Mouse (Mus musculus): ENCODE results near the gene Gm17359. TPM values are rescaled to one million over a fixed set of nuclear protein-coding genes. Genes with fewer than 3 reads are reported as not detected.

The Gm17359 gene
- total RNA-seq, 1 experiment, result not detected

DNA sequence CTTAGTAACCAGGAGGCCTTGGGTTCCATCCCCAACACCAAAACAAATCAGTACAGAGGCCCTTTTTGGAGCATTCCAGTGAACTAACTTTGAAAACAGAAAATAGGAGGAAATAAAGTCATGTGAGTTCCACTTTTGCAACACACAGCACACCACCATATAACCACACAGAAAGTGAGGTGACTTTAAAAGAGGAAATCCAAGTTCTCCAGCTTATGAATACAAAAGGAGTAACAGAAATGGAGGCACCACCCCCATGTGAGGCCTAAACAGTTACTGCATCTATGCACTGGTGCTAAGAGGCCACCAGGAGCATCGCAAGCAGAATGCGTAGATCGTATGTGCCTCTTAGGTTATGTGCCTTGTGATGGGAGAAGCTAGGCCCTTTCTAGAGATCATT lies 101.8 kb downstream of the Gm17359 start:
- Histone ChIP-seq H3K9me3 (ENCODE audit: control insufficient read depth, insufficient read depth, low read depth, low read length) (no peaks in the 10 kb centered on the region), H3K4me1 (ENCODE audit: control insufficient read depth in 2 of 2, insufficient read depth in 2 of 2, low read length in 2 of 2, poor library complexity in 1 of 2) (peaks cover 13 to 14% of the 10 kb centered on the region in 2 experiments), H3K27ac (ENCODE audit: insufficient read depth, low read depth, low read length, poor library complexity, severe bottlenecking) (no peak overlapping the region), H3K4me3 (ENCODE audit: insufficient read depth in 1 of 2, low read depth in 1 of 2, low read length in 2 of 2, poor library complexity in 1 of 2, severe bottlenecking in 1 of 2) (no peak overlapping the region), H3K9ac (ENCODE audit: insufficient read depth, low read depth, low read length, poor library complexity, severe bottlenecking) (no peak overlapping the region), H3K36me3 (ENCODE audit: control insufficient read depth, insufficient read depth, low read length, poor library complexity, severe bottlenecking) (no peaks in the 10 kb centered on the region)
- TF ChIP-seq HCFC1 (IDR thresholded peaks at IDR 0.05; ENCODE audit: borderline replicate concordance, insufficient read depth, low read length), result no peak
- TF ChIP-seq CHD2 (IDR thresholded peaks at IDR 0.05; ENCODE audit: low read depth, low read length), result no peak
- TF ChIP-seq MAFK (IDR thresholded peaks at IDR 0.05; ENCODE audit: insufficient read depth, low read depth, low read length), result no peak
- TF ChIP-seq ZC3H11A (IDR thresholded peaks at IDR 0.05; ENCODE audit: borderline replicate concordance, low read depth, low read length), result no peak
- no peak for TF ChIP-seq ZNF384 (IDR thresholded peaks at IDR 0.05; ENCODE audit: low read depth, low read length)
- in situ Hi-C loops (cut with MboI; ENCODE audit: low sequenced_read_pairs in 2 of 2, unreplicated experiment in 2 of 2), result loop anchor here in 1 of 2 experiments (25.0 kb wide), 1 partner anchor 226 kb away; no protein-coding TSS in a partner anchor
- DNase-seq (ENCODE audit: low read depth, low spot score), result no peak

DNA sequence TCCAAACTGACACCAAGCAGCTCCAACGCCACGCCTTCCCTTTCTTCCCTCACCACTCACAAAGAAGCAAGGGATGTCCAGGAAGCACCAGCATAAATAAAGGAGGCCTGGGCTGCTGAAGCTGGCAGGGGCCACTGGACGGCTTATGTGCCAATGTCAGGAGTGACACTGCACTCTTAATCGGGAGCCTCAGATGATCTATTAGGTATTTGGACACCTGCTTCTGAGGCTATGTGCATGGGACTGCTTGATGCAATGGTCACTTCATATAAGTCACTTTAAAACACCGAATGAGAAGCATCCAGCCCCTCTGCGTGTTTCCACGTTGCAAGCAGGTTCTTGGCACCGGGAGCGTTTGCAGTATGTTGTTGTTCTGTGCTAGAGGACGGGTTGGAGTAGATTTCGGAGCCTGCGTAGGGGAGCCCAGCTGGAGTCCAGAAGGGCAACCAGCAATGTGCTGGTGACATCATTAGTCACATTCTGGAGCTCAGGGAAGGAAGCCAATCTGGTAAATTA lies 104.6 kb downstream of the Gm17359 start:
- Histone ChIP-seq H3K4me3 (ENCODE audit: insufficient read depth in 1 of 2, low read depth in 1 of 2, low read length in 2 of 2, poor library complexity in 1 of 2, severe bottlenecking in 1 of 2) (no peak overlapping the region), H3K27ac (ENCODE audit: insufficient read depth, low read depth, low read length, poor library complexity, severe bottlenecking) (no peak overlapping the region), H3K4me1 (ENCODE audit: control insufficient read depth in 2 of 2, insufficient read depth in 2 of 2, low read length in 2 of 2, poor library complexity in 1 of 2) (peaks cover 0 to 2% of the 10 kb centered on the region in 2 experiments; a peak in 1 of 4 replicates), H3K9ac (ENCODE audit: insufficient read depth, low read depth, low read length, poor library complexity, severe bottlenecking) (no peak overlapping the region), H3K36me3 (ENCODE audit: control insufficient read depth, insufficient read depth, low read length, poor library complexity, severe bottlenecking) (no peaks in the 10 kb centered on the region), H3K9me3 (ENCODE audit: control insufficient read depth, insufficient read depth, low read depth, low read length) (no peaks in the 10 kb centered on the region)
- in situ Hi-C loops (cut with MboI; ENCODE audit: low sequenced_read_pairs in 2 of 2, unreplicated experiment in 2 of 2), result loop anchor here in 1 of 2 experiments (25.0 kb wide), 1 partner anchor 229 kb away; no protein-coding TSS in a partner anchor
- no peak for DNase-seq (ENCODE audit: low read depth, low spot score)
- no peak for TF ChIP-seq MAFK (IDR thresholded peaks at IDR 0.05; ENCODE audit: insufficient read depth, low read depth, low read length)
- TF ChIP-seq HCFC1 (IDR thresholded peaks at IDR 0.05; ENCODE audit: borderline replicate concordance, insufficient read depth, low read length), result no peak
- no peak for TF ChIP-seq ZC3H11A (IDR thresholded peaks at IDR 0.05; ENCODE audit: borderline replicate concordance, low read depth, low read length)
- TF ChIP-seq CHD2 (IDR thresholded peaks at IDR 0.05; ENCODE audit: low read depth, low read length), result no peak
- TF ChIP-seq ZNF384 (IDR thresholded peaks at IDR 0.05; ENCODE audit: low read depth, low read length), result no peak

DNA sequence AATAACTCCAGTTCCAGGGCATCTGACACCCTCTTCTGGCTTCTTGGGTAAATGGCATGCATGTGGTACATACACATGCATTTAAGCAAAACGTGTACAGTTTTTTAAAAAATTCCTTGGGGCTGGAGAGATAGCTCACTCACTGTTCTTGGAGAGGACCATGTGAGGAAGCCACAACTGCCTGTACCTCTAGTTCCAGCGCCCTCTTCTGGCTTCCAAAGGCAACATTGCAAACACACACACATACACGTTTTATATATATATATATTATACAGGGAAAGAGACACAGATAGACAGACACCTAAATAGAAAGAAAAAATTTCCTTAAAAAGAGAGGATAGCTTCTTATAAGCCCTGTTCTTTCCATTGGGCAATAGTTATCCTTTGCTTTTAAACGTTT lies 107.4 kb downstream of the Gm17359 start:
- Histone ChIP-seq H3K4me1 (ENCODE audit: control insufficient read depth in 2 of 2, insufficient read depth in 2 of 2, low read length in 2 of 2, poor library complexity in 1 of 2) (no peaks in the 10 kb centered on the region), H3K9ac (ENCODE audit: insufficient read depth, low read depth, low read length, poor library complexity, severe bottlenecking) (no peak overlapping the region), H3K9me3 (ENCODE audit: control insufficient read depth, insufficient read depth, low read depth, low read length) (no peaks in the 10 kb centered on the region), H3K36me3 (ENCODE audit: control insufficient read depth, insufficient read depth, low read length, poor library complexity, severe bottlenecking) (no peaks in the 10 kb centered on the region), H3K4me3 (ENCODE audit: insufficient read depth in 1 of 2, low read depth in 1 of 2, low read length in 2 of 2, poor library complexity in 1 of 2, severe bottlenecking in 1 of 2) (no peak overlapping the region), H3K27ac (ENCODE audit: insufficient read depth, low read depth, low read length, poor library complexity, severe bottlenecking) (no peak overlapping the region)
- in situ Hi-C loops (cut with MboI; ENCODE audit: low sequenced_read_pairs in 2 of 2, unreplicated experiment in 2 of 2), result loop anchor here in 1 of 2 experiments (25.0 kb wide), 1 partner anchor 232 kb away; no protein-coding TSS in a partner anchor
- TF ChIP-seq CHD2 (IDR thresholded peaks at IDR 0.05; ENCODE audit: low read depth, low read length), result no peak
- no peak for TF ChIP-seq ZNF384 (IDR thresholded peaks at IDR 0.05; ENCODE audit: low read depth, low read length)
- 0 out of 2 replicates have a peak, but pooled peaks have one; percentile 28 for TF ChIP-seq ZC3H11A (IDR thresholded peaks at IDR 0.05; ENCODE audit: borderline replicate concordance, low read depth, low read length)
- no peak for DNase-seq (ENCODE audit: low read depth, low spot score)

DNA sequence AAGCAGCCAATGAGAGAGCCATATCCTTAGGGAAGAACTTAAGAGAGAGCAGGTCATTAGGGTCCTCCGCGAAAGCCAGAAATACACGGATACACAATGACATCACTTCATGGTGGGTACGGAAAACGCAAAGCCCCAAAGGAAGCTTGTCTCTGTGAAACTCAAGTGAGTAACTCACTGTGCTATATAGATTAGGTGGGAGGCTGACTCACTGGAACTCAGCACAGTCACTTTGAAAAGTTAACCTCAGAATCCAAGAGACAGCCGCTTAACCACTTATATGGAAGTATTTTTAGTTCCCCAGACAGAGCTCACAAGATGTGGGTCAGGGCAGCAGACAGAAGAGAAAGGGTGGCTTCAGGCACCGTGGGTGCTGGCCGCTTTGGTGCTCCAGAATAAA lies 108.6 kb downstream of the Gm17359 start:
- Histone ChIP-seq H3K9ac (ENCODE audit: insufficient read depth, low read depth, low read length, poor library complexity, severe bottlenecking) (no peak overlapping the region), H3K27ac (ENCODE audit: insufficient read depth, low read depth, low read length, poor library complexity, severe bottlenecking) (no peak overlapping the region), H3K4me1 (ENCODE audit: control insufficient read depth in 2 of 2, insufficient read depth in 2 of 2, low read length in 2 of 2, poor library complexity in 1 of 2) (no peaks in the 10 kb centered on the region), H3K9me3 (ENCODE audit: control insufficient read depth, insufficient read depth, low read depth, low read length) (no peaks in the 10 kb centered on the region), H3K36me3 (ENCODE audit: control insufficient read depth, insufficient read depth, low read length, poor library complexity, severe bottlenecking) (no peaks in the 10 kb centered on the region), H3K4me3 (ENCODE audit: insufficient read depth in 1 of 2, low read depth in 1 of 2, low read length in 2 of 2, poor library complexity in 1 of 2, severe bottlenecking in 1 of 2) (no peak overlapping the region)
- TF ChIP-seq ZNF384 (IDR thresholded peaks at IDR 0.05; ENCODE audit: low read depth, low read length) (no peak), HCFC1 (IDR thresholded peaks at IDR 0.05; ENCODE audit: borderline replicate concordance, insufficient read depth, low read length) (no peak), MAFK (IDR thresholded peaks at IDR 0.05; ENCODE audit: insufficient read depth, low read depth, low read length) (no peak), CHD2 (IDR thresholded peaks at IDR 0.05; ENCODE audit: low read depth, low read length) (no peak), ZC3H11A (IDR thresholded peaks at IDR 0.05; ENCODE audit: borderline replicate concordance, low read depth, low read length) (no peak)
- DNase-seq (ENCODE audit: low read depth, low spot score), result no peak
- in situ Hi-C loops (cut with MboI; ENCODE audit: low sequenced_read_pairs in 2 of 2, unreplicated experiment in 2 of 2), result loop anchor here (5.0 to 25.0 kb wide), 2 partner anchors 233 to 243 kb away; no protein-coding TSS in a partner anchor
